Mouse (Mus musculus) T-cell, adult 66 days (primary cell): ENCODE measurements around the gene Snap47. TPM values are rescaled to one million over a fixed set of nuclear protein-coding genes. Genes with fewer than 3 reads are reported as not detected.

Source experiments
- total RNA-seq, 2 experiments: library from RNA; stranded (reverse); gene quantifications; 3 replicates in 1 of 2; 4 replicates in 1 of 2; pipeline ENCODE4 v1.2.4; 2023

The Snap47 gene
- 10 to 100 TPM; 22.4 to 28.3 TPM for total RNA-seq

DNA sequence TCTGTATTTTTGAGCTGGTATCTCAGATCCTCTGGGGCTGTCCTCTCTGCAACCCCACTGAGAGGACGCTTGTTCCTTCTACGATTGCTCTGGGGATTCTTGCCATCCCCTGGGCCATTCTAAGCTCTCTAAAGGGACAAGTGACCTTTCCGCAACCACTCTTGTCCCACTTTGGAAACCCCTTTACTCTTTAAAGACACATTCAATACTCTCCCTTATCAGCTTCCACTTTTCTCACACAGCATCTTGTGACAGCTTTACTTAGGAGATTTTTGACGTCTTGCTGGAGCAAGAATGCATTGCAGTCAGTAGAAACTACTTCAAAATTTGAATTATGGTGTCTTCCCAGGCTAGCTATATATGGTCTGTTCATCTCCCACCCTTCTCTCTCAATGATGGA, at the start of gene Snap47:
Snap47 (minus strand) TSS at position 101 of the 400 bp plus-strand sequence.

DNA sequence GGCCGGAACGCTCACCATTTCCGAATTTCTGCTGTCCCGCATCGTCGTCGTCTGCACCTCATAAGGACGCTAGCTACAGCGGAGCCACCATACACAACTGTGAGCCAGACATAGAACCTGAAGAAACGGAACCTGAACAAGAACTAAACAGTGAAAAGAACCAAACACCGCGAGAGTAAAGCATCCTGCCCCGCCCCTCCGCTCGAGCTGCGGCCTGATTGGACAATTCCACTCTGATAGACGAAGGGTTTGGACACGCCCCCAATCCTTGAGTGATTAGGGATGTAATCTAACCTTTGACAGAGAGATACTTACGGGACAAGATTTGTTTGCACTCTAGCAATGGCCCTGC, 21.3 kb upstream of the Snap47 start, which contains the start of gene Zfp867:
Zfp867 (minus strand) TSS at position 149 of the 352 bp plus-strand sequence.

DNA sequence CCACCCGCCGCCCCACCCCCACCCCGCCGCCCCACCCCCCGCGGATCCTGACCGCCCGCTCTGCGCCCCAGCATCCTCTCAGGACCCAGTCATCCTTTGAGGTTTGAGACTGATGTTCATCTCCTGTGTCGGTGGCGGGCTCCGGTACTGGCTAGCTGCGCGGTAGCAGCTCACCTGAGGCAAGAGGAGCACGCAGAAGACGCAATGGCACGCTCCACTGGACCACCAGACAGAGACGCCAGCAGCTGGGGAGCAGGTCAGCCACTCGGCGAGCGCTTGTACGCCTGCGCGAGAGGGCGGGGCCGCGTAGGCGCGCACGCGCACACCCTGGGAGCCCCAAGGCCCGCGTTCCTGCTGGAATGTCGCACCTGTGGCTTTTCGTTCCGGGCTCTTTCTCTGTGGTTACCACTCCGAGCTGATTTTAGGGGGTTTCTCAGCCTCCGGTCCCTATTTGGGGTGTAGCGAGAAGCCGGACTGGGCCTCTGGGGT, 1.2 kb downstream of the Snap47 start, which contains the start of gene Jmjd4:
Jmjd4 (plus strand) TSS at position 305 of the 489 bp plus-strand sequence.

DNA sequence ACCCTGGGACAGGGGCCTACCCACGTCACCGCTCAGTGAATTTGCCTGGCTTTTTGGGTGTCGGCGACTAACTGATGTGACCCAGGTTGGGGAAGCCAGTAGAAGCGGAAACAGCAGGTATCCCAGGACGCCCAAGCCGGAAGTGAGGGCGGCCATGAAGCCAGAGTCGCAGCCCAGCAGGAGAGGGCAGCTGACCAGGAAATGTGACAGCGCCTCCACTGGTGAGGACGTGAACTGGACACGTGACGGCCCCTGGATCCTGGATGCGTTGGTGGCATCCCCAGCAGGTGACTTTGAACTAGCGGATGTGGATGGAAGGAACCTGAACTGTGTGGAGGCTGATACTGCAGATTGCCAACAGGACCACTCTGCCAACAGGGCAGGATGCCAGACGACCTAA, 75.5 kb downstream of the Snap47 start, which contains the start of gene Prss38:
Prss38 (minus strand) TSS at position 183 of the 400 bp plus-strand sequence.

Other genes starting within 250 kb of the Snap47 start
- gene Mrpl55, start 248.7 kb downstream of the Snap47 start, total RNA-seq = 10 to 100 TPM; 14.9 to 15.2 TPM
- 10 to 100 TPM; 29.0 to 30.0 TPM for gene 2310033P09Rik, start 242.9 kb downstream of the Snap47 start, total RNA-seq
- 100 to 1,000 TPM; 205 to 222 TPM for gene Arf1, start 222.9 kb downstream of the Snap47 start, total RNA-seq
- gene Wnt3a, start 160.4 kb downstream of the Snap47 start, total RNA-seq = not detected
- gene Wnt9a, start 144.3 kb downstream of the Snap47 start, total RNA-seq = not detected
- under 1 TPM in 1 of 2 experiments, not detected in 1; 0.44 TPM for gene Prss38, start 75.5 kb downstream of the Snap47 start, total RNA-seq
- 10 to 100 TPM; 11.3 to 13.4 TPM for gene Jmjd4, start 1.1 kb downstream of the Snap47 start, total RNA-seq
- gene Zfp867, start 21.3 kb upstream of the Snap47 start, total RNA-seq = 1 to 10 TPM; 3.4 to 4.4 TPM
- gene Zkscan17, start 75.6 kb upstream of the Snap47 start, total RNA-seq = 10 to 100 TPM; 21.7 to 27.2 TPM
- under 1 TPM; 0.36 to 0.99 TPM for gene Nlrp3, start 90.4 kb upstream of the Snap47 start, total RNA-seq
- gene Olfr222, start 125.0 kb upstream of the Snap47 start, total RNA-seq = not detected
- not detected for gene Olfr223, start 142.1 kb upstream of the Snap47 start, total RNA-seq
- gene Mprip, start 210.1 kb upstream of the Snap47 start, total RNA-seq = 10 to 100 TPM; 62.3 to 62.7 TPM